Mouse (Mus musculus) spleen, adult 2 months (tissue): ENCODE measurements around the gene Rpusd3. TPM values are rescaled to one million over a fixed set of nuclear protein-coding genes. Genes with fewer than 3 reads are reported as not detected.

Experiments
- DNase-seq, 2 experiments: peaks; one replicate each; pipeline versions ENCODE4 v3.0.0 to v3.0.0-alpha.2; 2012 to 2021; ENCODE audit warnings: low spot score in 2 of 2, low read depth in 1 of 2
- H3K27ac ChIP-seq: fragments of 200-500 bp; 2 replicates; pipeline ENCODE4 v1.5.1; 2012; ENCODE audit warnings: low read length, inconsistent platforms; ENCODE audit not compliant: insufficient read depth
- H3K27me3 ChIP-seq: fragments of 200-500 bp; 2 replicates; pipeline ENCODE4 v1.6.1; 2012; ENCODE audit warnings: mild to moderate bottlenecking, moderate library complexity, low read length, inconsistent platforms; ENCODE audit not compliant: control insufficient read depth, insufficient read depth
- H3K36me3 ChIP-seq: fragments of 200-500 bp; 2 replicates; pipeline ENCODE4 v1.6.1; 2012; ENCODE audit warnings: mild to moderate bottlenecking, low read length, inconsistent platforms; ENCODE audit not compliant: control insufficient read depth, insufficient read depth
- H3K4me1 ChIP-seq: fragments of 200-500 bp; 2 replicates; pipeline ENCODE4 v1.6.1; 2011; ENCODE audit warnings: inconsistent platforms; ENCODE audit not compliant: control insufficient read depth, insufficient read depth, insufficient read length
- H3K4me3 ChIP-seq: fragments of 200-500 bp; 2 replicates; pipeline ENCODE4 v1.5.1; 2011; ENCODE audit warnings: mild to moderate bottlenecking, inconsistent platforms; ENCODE audit not compliant: insufficient read depth, insufficient read length; ENCODE audit errors: extremely low read depth
- CTCF ChIP-seq: fragments of 200-500 bp; IDR thresholded peaks from 2 replicates; pipeline ENCODE4 v1.5.1; 2011; ENCODE audit warnings: mild to moderate bottlenecking, inconsistent platforms; ENCODE audit not compliant: insufficient read depth, insufficient read length, insufficient replicate concordance; ENCODE audit errors: extremely low read depth
- POLR2A ChIP-seq: fragments of 200-500 bp; IDR thresholded peaks from 2 replicates; pipeline ENCODE4 v1.6.1; 2011; ENCODE audit warnings: low read depth, low read length, inconsistent platforms
- WGBS: fragments of 180-500 bp; shearing (Covaris S2); methylation state at CpG from one replicate; pipeline ENCODE4 v1.1.7; 2018; 5-methylcytosine and 5-hydroxymethylcytosine counted together
- polyA plus RNA-seq: library from polyadenylated mRNA; depleted of rRNA; stranded (reverse); fragments of >200 nt; gene quantifications from 2 replicates; pipeline ENCODE4 v1.2.3, GENCODE M21; 2012

The Rpusd3 gene
- polyA plus RNA-seq, 1 experiment: 29.2 TPM

GRCm38 (mm10) chr6:113384351-113384927 is 34.7 kb downstream of the Rpusd3 start:
- H3K4me3 ChIP-seq: no peak overlapping the region
- no peaks in the 10 kb centered on the region for H3K27me3 ChIP-seq
- DNase-seq: no peak
- WGBS: 97% methylated on average over 8 of the region's 8 CpGs
- H3K36me3 ChIP-seq: peaks cover 61% of the 10 kb centered on the region
- no peak for TF ChIP-seq CTCF
- no peak for TF ChIP-seq POLR2A
- peaks cover 2% of the 10 kb centered on the region; the same call in 1 of the 2 replicates for H3K4me1 ChIP-seq
- no peak overlapping the region for H3K27ac ChIP-seq

DNA sequence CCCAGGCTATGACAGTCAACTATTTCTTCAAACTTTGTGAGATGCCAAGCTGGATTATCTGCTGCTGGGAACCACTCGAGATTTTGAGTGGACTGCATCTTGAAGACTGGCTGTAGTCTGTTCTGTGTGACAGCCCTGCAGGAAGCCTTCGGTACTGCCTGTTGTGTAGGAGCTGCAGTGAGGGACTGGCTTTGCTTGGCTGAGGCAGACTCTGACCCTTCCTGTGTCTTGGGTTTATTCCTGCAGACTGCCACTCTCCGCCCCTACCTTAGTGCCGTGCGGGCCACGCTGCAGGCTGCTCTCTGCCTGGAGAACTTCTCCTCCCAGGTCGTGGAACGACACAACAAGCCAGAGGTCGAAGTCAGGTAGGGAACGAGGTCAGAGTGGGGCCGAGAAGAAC is 38.7 kb downstream of the Rpusd3 start:
- WGBS: 87% methylated on average over 11 of the region's 11 CpGs
- Histone ChIP-seq H3K4me1 (peaks cover 2% of the 10 kb centered on the region; the same call in 1 of the 2 replicates), H3K36me3 (peaks cover 31% of the 10 kb centered on the region), H3K27me3 (no peaks in the 10 kb centered on the region), H3K27ac (no peak overlapping the region), H3K4me3 (no peak overlapping the region)
- no peak for DNase-seq
- no peak for TF ChIP-seq POLR2A

- no peaks in the 10 kb centered on the region for H3K27me3 ChIP-seq
- WGBS: 5% methylated on average over 6 of the region's 6 CpGs
- peak overlapping the region; percentile 96 for H3K4me3 ChIP-seq
- no peak overlapping the region for H3K27ac ChIP-seq
- H3K4me1 ChIP-seq: peaks cover 2% of the 10 kb centered on the region; the same call in 1 of the 2 replicates
- peak; percentile 12 to 30 for DNase-seq
- TF ChIP-seq CTCF: no peak
- TF ChIP-seq POLR2A: no peak
- H3K36me3 ChIP-seq: peaks cover 35% of the 10 kb centered on the region
These were observed 39.9 kb downstream of the Rpusd3 start for GRCm38 (mm10) chr6:113379246-113379645.

DNA sequence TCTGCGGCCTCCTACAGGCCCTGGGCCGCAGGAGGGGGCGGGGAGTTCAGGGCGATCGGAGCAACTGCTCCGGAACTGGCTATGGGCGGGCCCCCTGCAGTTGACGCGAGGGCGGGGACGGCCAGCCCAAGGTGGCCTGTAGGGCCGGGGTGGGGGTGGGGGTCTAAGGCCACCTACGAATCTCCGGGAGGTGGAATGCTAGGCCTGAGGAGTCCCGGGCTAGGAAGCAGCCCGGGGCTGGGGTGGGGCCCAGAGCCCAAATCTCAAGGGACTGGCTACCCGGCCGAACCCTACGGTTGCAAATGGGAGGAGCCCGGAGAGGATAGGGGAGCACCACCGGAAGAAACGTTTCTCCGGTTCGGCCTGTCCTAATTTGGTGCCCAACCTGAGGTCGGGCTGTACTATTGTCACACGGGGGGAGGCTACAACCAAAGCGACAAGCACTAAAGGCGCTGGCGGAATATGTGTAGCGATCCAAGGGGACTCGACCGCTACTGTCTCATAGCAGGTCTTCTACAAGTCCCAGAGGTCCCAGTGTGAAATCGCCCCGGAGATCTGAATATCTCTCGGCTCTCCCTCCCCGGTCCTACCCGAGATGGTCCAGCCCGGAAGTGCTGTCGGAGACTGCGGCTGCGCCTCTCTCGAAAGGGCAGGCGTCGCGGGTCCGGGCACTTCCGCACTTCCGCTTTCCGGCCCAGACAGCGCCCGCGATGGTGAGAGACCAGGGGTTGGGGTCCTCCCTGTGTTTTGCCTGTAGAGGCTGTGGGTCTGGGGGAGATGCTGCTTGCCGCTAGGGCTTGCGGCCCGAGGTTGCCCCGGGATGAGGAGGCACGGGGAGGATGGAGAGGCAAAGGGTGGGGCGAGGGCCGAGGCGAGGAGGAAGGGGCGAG is 41.4 kb downstream of the Rpusd3 start, which contains the start of the genes Tada3 and Arpc4:
Gene Tada3, minus strand, starts transcription at position 388 of the 890 bp plus-strand sequence.
Gene Arpc4, plus strand, starts transcription at position 620 of the 890 bp plus-strand sequence.
- H3K36me3 ChIP-seq: peaks cover 32% of the 10 kb centered on the region

GRCm38 (mm10) chr6:113377172-113377495 is 42.0 kb downstream of the Rpusd3 start:
- WGBS: 4% methylated on average over 7 of the region's 7 CpGs
- peaks cover 33% of the 10 kb centered on the region for H3K36me3 ChIP-seq

More for the DNA sequence above, 41.4 kb downstream of the Rpusd3 start, which contains the start of the genes Tada3 and Arpc4:
- WGBS: 2% methylated on average over 61 of the region's 61 CpGs
- Histone ChIP-seq H3K27ac (peak within 1 kb of the TSS; percentile 97), H3K4me1 (peaks cover 2% of the 10 kb centered on the region; the same call in 1 of the 2 replicates), H3K4me3 (peak within 1 kb of the TSS; percentile 96), H3K27me3 (no peaks in the 10 kb centered on the region)
- peak; percentile 88 to 96 for DNase-seq
- no peak for TF ChIP-seq CTCF
- peak; percentile 85 for TF ChIP-seq POLR2A

GRCm38 (mm10) chr6:113373491-113373890 is 45.6 kb downstream of the Rpusd3 start:
- no peak overlapping the region for H3K27ac ChIP-seq
- 90% methylated on average over 4 of the region's 4 CpGs for WGBS

More at GRCm38 (mm10) chr6:113377172-113377495, 42.0 kb downstream of the Rpusd3 start:
- Histone ChIP-seq H3K4me3 (peak overlapping the region; percentile 96), H3K27ac (peak overlapping the region; percentile 97), H3K27me3 (no peaks in the 10 kb centered on the region), H3K4me1 (peaks cover 2% of the 10 kb centered on the region; the same call in 1 of the 2 replicates)
- no peak for DNase-seq
- TF ChIP-seq CTCF (no peak), POLR2A (peak; percentile 42; the same call in 1 of the 2 replicates)

More at GRCm38 (mm10) chr6:113373491-113373890, 45.6 kb downstream of the Rpusd3 start:
- Histone ChIP-seq H3K4me3 (no peak overlapping the region), H3K4me1 (no peaks in the 10 kb centered on the region; the same call in 1 of the 2 replicates), H3K27me3 (no peaks in the 10 kb centered on the region), H3K36me3 (peaks cover 45% of the 10 kb centered on the region)
- TF ChIP-seq CTCF (no peak), POLR2A (no peak)
- DNase-seq: no peak
